Mouse (Mus musculus) adrenal gland, postnatal 25 days (tissue): ENCODE results near the gene Aff3. TPM values are rescaled to one million over a fixed set of nuclear protein-coding genes. Genes with fewer than 3 reads are reported as not detected.
"Not testable (repeated sequence)": the region's sequence is repeated elsewhere in the genome, so short reads cannot be mapped to it uniquely, and the experiment has no call there.

Source experiments
- DNase-seq: peaks from one replicate; pipeline ENCODE4 v3.0.0; 2021; ENCODE audit warnings: mixed read lengths
- total RNA-seq: library from RNA; stranded (reverse); gene quantifications from 2 replicates; pipeline ENCODE4 v1.2.3, GENCODE M21; 2021

Gene Aff3
- total RNA-seq, 1 experiment from 2014 or later, result 2.8 TPM

- no peak for DNase-seq
Observed at GRCm38 (mm10) chr1:38437671-38438070, 227.1 kb downstream of the Aff3 start.

- no peak for DNase-seq
Observed at GRCm38 (mm10) chr1:38436471-38437340, 228.0 kb downstream of the Aff3 start.

GRCm38 (mm10) chr1:38430311-38430710 is 234.4 kb downstream of the Aff3 start:
- DNase-seq, result not testable (repeated sequence)

GRCm38 (mm10) chr1:38428708-38429683 is 235.8 kb downstream of the Aff3 start:
- DNase-seq, result no peak

GRCm38 (mm10) chr1:38422921-38423320 is 241.8 kb downstream of the Aff3 start:
- DNase-seq, result no peak

- no peak for DNase-seq
Observed at GRCm38 (mm10) chr1:38419331-38419730, 245.4 kb downstream of the Aff3 start.

GRCm38 (mm10) chr1:38418181-38419032 is 246.3 kb downstream of the Aff3 start:
- DNase-seq, result no peak

- DNase-seq, result no peak
Observed at GRCm38 (mm10) chr1:38417196-38417595, 247.6 kb downstream of the Aff3 start.

- DNase-seq, result no peak
Observed at GRCm38 (mm10) chr1:38415511-38415910, 249.2 kb downstream of the Aff3 start.

GRCm38 (mm10) chr1:38411106-38411505 is 253.6 kb downstream of the Aff3 start:
- DNase-seq, result no peak

GRCm38 (mm10) chr1:38410457-38410856 is 254.3 kb downstream of the Aff3 start:
- no peak for DNase-seq

GRCm38 (mm10) chr1:38408241-38408640 is 256.5 kb downstream of the Aff3 start:
- no peak for DNase-seq

- no peak for DNase-seq
Observed at GRCm38 (mm10) chr1:38403781-38404180, 261.0 kb downstream of the Aff3 start.

- no peak for DNase-seq
Observed at GRCm38 (mm10) chr1:38401856-38402255, 262.9 kb downstream of the Aff3 start.

- DNase-seq, result no peak
Observed at GRCm38 (mm10) chr1:38399269-38399668, 265.5 kb downstream of the Aff3 start.

- DNase-seq, result no peak
Observed at GRCm38 (mm10) chr1:38398566-38398965, 266.2 kb downstream of the Aff3 start.

GRCm38 (mm10) chr1:38395194-38395681 is 269.5 kb downstream of the Aff3 start:
- no peak for DNase-seq

GRCm38 (mm10) chr1:38394493-38394892 is 270.3 kb downstream of the Aff3 start:
- no peak for DNase-seq

GRCm38 (mm10) chr1:38393516-38393915 is 271.2 kb downstream of the Aff3 start:
- DNase-seq, result no peak

GRCm38 (mm10) chr1:38392928-38393327 is 271.8 kb downstream of the Aff3 start:
- DNase-seq, result peak; percentile 75

GRCm38 (mm10) chr1:38390886-38391249 is 273.9 kb downstream of the Aff3 start:
- DNase-seq, result no peak
